Mouse (Mus musculus) C2C12 (cell line): ENCODE results near the gene Adra2c. TPM values are rescaled to one million over a fixed set of nuclear protein-coding genes. Genes with fewer than 3 reads are reported as not detected.

Experiments used
- H3K27me3 ChIP-seq: one replicate; pipeline ENCODE4 v1.6.1; 2011; ENCODE audit not compliant: control insufficient read depth, insufficient read depth, insufficient read length
- H3K36me3 ChIP-seq: one replicate; pipeline ENCODE4 v1.6.1; 2011; ENCODE audit not compliant: control insufficient read depth, insufficient read depth
- H3K4me3 ChIP-seq: one replicate; pipeline ENCODE4 v1.5.1; 2011; ENCODE audit warnings: mild to moderate bottlenecking, control low read depth; ENCODE audit not compliant: poor library complexity, insufficient read depth, severe bottlenecking
- H3K79me2 ChIP-seq: one replicate; pipeline ENCODE4 v1.6.1; 2011; ENCODE audit not compliant: control insufficient read depth, insufficient read depth
- H3K79me3 ChIP-seq: one replicate; pipeline ENCODE4 v1.6.1; 2011; ENCODE audit warnings: low read depth, control low read depth
- H3ac ChIP-seq: one replicate; pipeline ENCODE3; 2011; ENCODE audit warnings: low read depth; ENCODE audit not compliant: control insufficient read depth, insufficient read length
- CEBPB ChIP-seq: IDR thresholded peaks from one replicate; pipeline ENCODE4 v1.6.1; 2011; ENCODE audit warnings: low read depth, mild to moderate bottlenecking, control low read depth, moderate library complexity
- CTCF ChIP-seq: IDR thresholded peaks from one replicate; pipeline ENCODE4 v1.5.1; 2011; ENCODE audit not compliant: control insufficient read depth, insufficient read depth, insufficient read length
- FOSL1 ChIP-seq: IDR thresholded peaks from one replicate; pipeline ENCODE4 v1.8.0; 2011; ENCODE audit warnings: mild to moderate bottlenecking, low read length; ENCODE audit not compliant: poor library complexity, insufficient read depth, severe bottlenecking
- MAX ChIP-seq: IDR thresholded peaks from one replicate; pipeline ENCODE4 v1.6.1; 2011; ENCODE audit warnings: mild to moderate bottlenecking, control low read depth
- MYOD1 ChIP-seq: IDR thresholded peaks from one replicate; pipeline ENCODE4 v1.6.1; 2011; ENCODE audit warnings: low read depth; ENCODE audit not compliant: control insufficient read depth, insufficient read length
- MYOG ChIP-seq: IDR thresholded peaks from one replicate; pipeline ENCODE4 v1.6.1; 2011; ENCODE audit not compliant: control insufficient read depth, insufficient read length; ENCODE audit errors: extremely low read depth
- USF1 ChIP-seq: IDR thresholded peaks from one replicate; pipeline ENCODE4 v1.6.1; 2011; ENCODE audit warnings: low read depth, mild to moderate bottlenecking, control low read depth, moderate library complexity
- polyA plus RNA-seq: library from polyadenylated mRNA; unstranded; fragments of >200 nt; fragmentation: generic; extraction: Trizol; gene quantifications from one replicate; pipeline ENCODE4 v1.2.1, GENCODE M21; 2012; ENCODE audit warnings: missing spikeins

Adra2c gene
- polyA plus RNA-seq, 1 experiment = not detected

DNA sequence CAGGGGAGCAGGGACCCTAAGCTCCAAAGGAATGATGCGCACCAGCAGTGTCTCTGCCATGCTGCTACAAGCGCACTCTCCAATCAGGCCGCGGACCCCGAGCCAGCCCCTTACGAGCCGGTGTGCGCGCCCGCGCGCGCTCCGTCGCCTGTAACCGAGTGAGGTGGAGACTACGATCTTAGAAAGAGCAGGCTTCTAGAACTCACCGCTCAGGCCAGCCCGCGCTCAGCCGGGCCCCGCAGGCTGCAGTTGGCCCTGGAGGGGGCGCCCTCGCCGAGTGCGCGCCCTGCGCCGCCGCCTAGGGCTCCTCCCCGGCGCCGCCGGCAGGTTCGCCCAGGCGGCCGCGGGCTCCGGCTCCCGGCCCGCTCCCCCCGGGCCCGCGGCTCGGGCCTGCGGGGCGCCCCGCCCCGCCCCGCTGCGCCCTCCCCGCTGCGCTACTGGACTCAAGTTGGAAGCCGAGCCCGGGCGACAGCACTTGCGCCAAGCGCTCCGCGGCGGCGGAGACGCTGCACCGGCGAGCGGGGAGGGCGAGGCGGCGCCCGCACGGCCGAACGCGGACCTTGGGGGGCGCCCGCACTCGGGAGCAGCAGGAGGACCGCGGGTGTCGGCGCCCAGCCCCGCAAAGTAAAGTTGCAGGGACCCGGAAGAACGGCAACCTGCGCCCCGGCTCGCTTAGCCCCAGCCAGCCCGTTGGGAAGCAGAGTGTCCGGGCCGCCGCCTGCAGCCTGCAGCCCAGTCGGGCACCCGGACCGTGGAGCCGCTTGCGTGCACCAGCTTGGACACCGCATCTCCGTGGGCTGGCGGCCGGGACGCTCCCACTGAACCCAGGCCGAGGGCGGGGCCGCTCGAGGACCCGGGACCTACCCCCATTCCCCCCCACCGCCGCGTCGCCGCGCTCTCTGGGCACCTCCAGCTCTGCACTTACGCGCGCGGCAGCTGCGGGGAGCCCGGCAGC, 899 bp downstream of the Adra2c start:
- H3K4me3 ChIP-seq = no peak overlapping the region
- no peak overlapping the region for H3ac ChIP-seq
- no peaks in the 10 kb centered on the region for H3K36me3 ChIP-seq
- H3K27me3 ChIP-seq = peaks cover 63% of the 10 kb centered on the region
- H3K79me3 ChIP-seq = no peaks in the 10 kb centered on the region
- H3K79me2 ChIP-seq = no peaks in the 10 kb centered on the region
- TF ChIP-seq MYOD1 = no peak
- TF ChIP-seq MYOG = no peak
- no peak for TF ChIP-seq CEBPB
- no peak for TF ChIP-seq CTCF
- TF ChIP-seq USF1 = no peak
- TF ChIP-seq MAX = no peak
- no peak for TF ChIP-seq FOSL1

DNA sequence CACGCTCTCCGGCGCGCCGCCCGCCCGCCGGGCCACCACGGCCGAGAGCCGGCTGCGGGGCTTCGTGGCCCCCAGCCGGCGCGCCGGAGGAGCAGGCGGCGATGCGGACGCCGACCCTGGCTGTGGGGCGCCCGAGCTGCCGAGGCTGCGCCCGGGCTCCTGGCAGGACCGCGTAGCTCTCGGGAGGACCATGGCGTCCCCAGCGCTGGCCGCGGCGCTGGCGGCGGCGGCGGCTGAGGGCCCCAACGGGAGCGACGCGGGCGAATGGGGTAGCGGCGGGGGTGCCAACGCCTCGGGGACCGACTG, 1.5 kb downstream of the Adra2c start:
- H3K4me3 ChIP-seq = no peak overlapping the region
- H3K27me3 ChIP-seq = peaks cover 69% of the 10 kb centered on the region
- H3K36me3 ChIP-seq = no peaks in the 10 kb centered on the region
- H3ac ChIP-seq = no peak overlapping the region
- H3K79me3 ChIP-seq = no peaks in the 10 kb centered on the region
- TF ChIP-seq MYOD1 (no peak), CTCF (no peak), FOSL1 (no peak), MYOG (no peak), MAX (no peak), USF1 (no peak), CEBPB (no peak)
- no peaks in the 10 kb centered on the region for H3K79me2 ChIP-seq

DNA sequence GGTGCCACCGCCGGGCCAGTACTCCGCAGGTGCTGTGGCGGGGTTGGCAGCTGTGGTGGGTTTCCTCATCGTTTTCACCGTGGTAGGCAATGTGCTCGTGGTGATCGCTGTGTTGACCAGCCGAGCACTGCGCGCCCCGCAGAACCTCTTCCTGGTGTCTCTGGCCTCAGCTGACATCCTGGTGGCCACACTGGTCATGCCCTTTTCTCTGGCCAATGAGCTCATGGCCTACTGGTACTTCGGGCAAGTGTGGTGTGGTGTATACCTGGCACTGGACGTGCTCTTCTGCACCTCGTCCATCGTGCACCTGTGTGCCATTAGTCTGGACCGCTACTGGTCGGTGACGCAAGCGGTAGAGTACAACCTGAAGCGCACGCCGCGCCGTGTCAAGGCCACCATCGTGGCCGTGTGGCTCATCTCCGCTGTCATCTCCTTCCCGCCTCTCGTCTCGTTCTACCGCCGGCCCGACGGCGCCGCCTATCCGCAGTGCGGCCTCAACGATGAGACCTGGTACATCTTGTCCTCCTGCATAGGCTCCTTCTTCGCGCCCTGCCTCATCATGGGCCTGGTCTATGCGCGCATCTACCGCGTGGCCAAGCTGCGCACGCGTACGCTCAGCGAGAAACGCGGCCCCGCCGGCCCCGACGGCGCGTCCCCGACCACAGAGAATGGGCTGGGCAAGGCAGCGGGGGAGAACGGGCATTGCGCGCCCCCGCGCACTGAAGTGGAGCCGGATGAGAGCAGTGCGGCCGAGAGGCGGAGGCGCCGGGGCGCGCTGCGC, 2.1 kb downstream of the Adra2c start:
- Histone ChIP-seq H3K4me3 (no peak overlapping the region), H3K79me3 (no peaks in the 10 kb centered on the region), H3ac (no peak overlapping the region), H3K27me3 (peaks cover 74% of the 10 kb centered on the region), H3K36me3 (no peaks in the 10 kb centered on the region), H3K79me2 (no peaks in the 10 kb centered on the region)
- no peak for TF ChIP-seq USF1
- TF ChIP-seq MYOG = no peak
- no peak for TF ChIP-seq MYOD1
- TF ChIP-seq CTCF = no peak
- no peak for TF ChIP-seq CEBPB
- TF ChIP-seq FOSL1 = no peak
- no peak for TF ChIP-seq MAX

DNA sequence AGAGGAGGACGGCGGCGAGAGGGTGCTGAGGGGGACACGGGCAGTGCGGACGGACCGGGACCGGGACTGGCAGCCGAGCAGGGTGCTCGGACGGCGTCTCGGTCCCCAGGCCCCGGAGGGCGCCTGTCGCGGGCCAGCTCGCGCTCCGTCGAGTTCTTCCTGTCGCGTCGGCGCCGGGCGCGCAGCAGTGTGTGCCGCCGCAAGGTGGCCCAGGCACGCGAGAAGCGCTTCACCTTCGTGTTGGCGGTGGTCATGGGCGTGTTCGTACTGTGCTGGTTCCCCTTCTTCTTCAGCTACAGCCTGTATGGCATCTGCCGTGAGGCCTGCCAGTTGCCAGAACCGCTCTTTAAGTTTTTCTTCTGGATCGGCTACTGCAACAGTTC, 2.7 kb downstream of the Adra2c start:
- no peaks in the 10 kb centered on the region for H3K79me2 ChIP-seq
- H3K79me3 ChIP-seq = no peaks in the 10 kb centered on the region
- no peak overlapping the region for H3ac ChIP-seq
- H3K27me3 ChIP-seq = peaks cover 77% of the 10 kb centered on the region
- H3K36me3 ChIP-seq = no peaks in the 10 kb centered on the region
- H3K4me3 ChIP-seq = no peak overlapping the region
- TF ChIP-seq FOSL1 (no peak), CEBPB (no peak), USF1 (no peak), MYOD1 (no peak), MAX (no peak), MYOG (no peak), CTCF (no peak)

DNA sequence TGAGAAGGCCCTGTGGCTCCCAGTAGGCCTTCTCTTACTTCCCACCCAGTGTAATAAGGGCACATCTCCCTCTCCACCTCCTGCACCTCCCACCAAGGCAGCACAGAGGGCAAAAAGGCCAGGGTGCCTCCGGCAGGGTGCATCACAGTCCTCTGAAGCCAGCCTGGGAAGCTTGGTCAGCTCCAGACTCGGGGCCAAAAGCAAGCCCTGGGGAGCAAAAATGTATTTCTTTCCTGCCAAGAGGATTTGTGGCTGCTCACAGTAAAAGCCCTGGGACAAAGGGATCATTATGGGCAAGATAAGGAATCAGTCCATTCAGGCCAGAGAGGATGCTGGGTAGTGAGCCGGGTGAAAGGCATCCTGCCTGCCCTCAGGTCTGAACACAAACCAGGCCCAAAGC, 7.2 kb downstream of the Adra2c start:
- no peaks in the 10 kb centered on the region for H3K79me2 ChIP-seq
- H3K36me3 ChIP-seq = no peaks in the 10 kb centered on the region
- peaks cover 61% of the 10 kb centered on the region for H3K27me3 ChIP-seq
- H3ac ChIP-seq = no peak overlapping the region
- no peak overlapping the region for H3K4me3 ChIP-seq
- TF ChIP-seq FOSL1 = no peak
- TF ChIP-seq USF1 = no peak
- no peaks in the 10 kb centered on the region for H3K79me3 ChIP-seq

DNA sequence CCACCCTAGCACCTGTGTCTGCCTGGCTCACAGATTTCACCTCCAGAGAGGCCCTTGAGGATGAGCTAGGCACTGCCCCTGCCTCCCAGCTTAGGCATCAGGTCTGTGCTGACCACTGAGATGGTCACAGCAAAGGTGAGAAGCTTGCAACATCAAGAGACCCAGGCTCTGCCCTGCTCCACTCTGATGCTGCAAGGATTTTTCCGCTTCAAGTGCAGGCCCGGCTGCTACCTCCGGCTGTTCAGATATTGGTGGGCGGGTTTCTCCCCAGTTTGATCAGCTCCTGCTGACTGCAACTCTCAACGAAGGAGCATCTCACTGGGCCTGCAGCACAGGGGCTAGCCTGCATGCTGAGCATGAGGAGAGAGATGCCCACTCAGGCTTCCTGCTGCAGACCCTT, 8.1 kb downstream of the Adra2c start:
- no peak for TF ChIP-seq MYOG
- no peak for TF ChIP-seq CEBPB
- no peak for TF ChIP-seq USF1
- TF ChIP-seq FOSL1 = no peak
- TF ChIP-seq MYOD1 = no peak
- TF ChIP-seq MAX = no peak
- no peak for TF ChIP-seq CTCF
- H3K79me3 ChIP-seq = no peaks in the 10 kb centered on the region
- peaks cover 61% of the 10 kb centered on the region for H3K27me3 ChIP-seq
- no peaks in the 10 kb centered on the region for H3K79me2 ChIP-seq
- H3K36me3 ChIP-seq = no peaks in the 10 kb centered on the region
- no peak overlapping the region for H3K4me3 ChIP-seq
- no peak overlapping the region for H3ac ChIP-seq
